Mouse (Mus musculus): ENCODE measurements around the gene Twist2.

Gene Twist2

GRCm38 (mm10) chr1:91800967-91801843 lies at the start of gene Twist2:
Twist2 (plus strand) TSS chr1:91801461.
- DNase-seq (ENCODE audit: low spot score): peak; percentile 33

GRCm38 (mm10) chr1:91752931-91753330 lies 48.3 kb upstream of the Twist2 start:
- no peak for DNase-seq (ENCODE audit: low spot score)

GRCm38 (mm10) chr1:91755102-91755501 lies 46.2 kb upstream of the Twist2 start:
- peak; percentile 23 for DNase-seq (ENCODE audit: low spot score)

GRCm38 (mm10) chr1:91757292-91757691 lies 44.0 kb upstream of the Twist2 start:
- no peak for DNase-seq (ENCODE audit: low spot score)

- DNase-seq (ENCODE audit: low spot score): no peak
Observed at GRCm38 (mm10) chr1:91758143-91758542, 43.1 kb upstream of the Twist2 start.

- DNase-seq (ENCODE audit: low spot score): no peak
Observed at GRCm38 (mm10) chr1:91758600-91759515, 42.4 kb upstream of the Twist2 start.

GRCm38 (mm10) chr1:91760140-91760986 lies 40.9 kb upstream of the Twist2 start:
- DNase-seq (ENCODE audit: low spot score): no peak

GRCm38 (mm10) chr1:91762528-91763091 lies 38.7 kb upstream of the Twist2 start:
- DNase-seq (ENCODE audit: low spot score): no peak

- no peak for DNase-seq (ENCODE audit: low spot score)
Observed at GRCm38 (mm10) chr1:91770221-91770624, 31.0 kb upstream of the Twist2 start.

- DNase-seq (ENCODE audit: low spot score): no peak
Observed at GRCm38 (mm10) chr1:91770676-91771075, 30.6 kb upstream of the Twist2 start.

- DNase-seq (ENCODE audit: low spot score): no peak
Observed at GRCm38 (mm10) chr1:91776928-91777327, 24.3 kb upstream of the Twist2 start.

GRCm38 (mm10) chr1:91779819-91780218 lies 21.4 kb upstream of the Twist2 start:
- no peak for DNase-seq (ENCODE audit: low spot score)

- peak; percentile 10 for DNase-seq (ENCODE audit: low spot score)
Observed at GRCm38 (mm10) chr1:91781182-91781581, 20.1 kb upstream of the Twist2 start.

GRCm38 (mm10) chr1:91784162-91784561 lies 17.1 kb upstream of the Twist2 start:
- no peak for DNase-seq (ENCODE audit: low spot score)

GRCm38 (mm10) chr1:91799323-91799722 lies 1.9 kb upstream of the Twist2 start:
- DNase-seq (ENCODE audit: low spot score): no peak

GRCm38 (mm10) chr1:91800348-91800747 lies 913 bp upstream of the Twist2 start:
- no peak for DNase-seq (ENCODE audit: low spot score)

- DNase-seq (ENCODE audit: low spot score): no peak
Observed at GRCm38 (mm10) chr1:91801844-91802366, 644 bp downstream of the Twist2 start.

- DNase-seq (ENCODE audit: low spot score): no peak
Observed at GRCm38 (mm10) chr1:91802406-91803121, 1.3 kb downstream of the Twist2 start.

GRCm38 (mm10) chr1:91803416-91803815 lies 2.2 kb downstream of the Twist2 start:
- DNase-seq (ENCODE audit: low spot score): no peak

- no peak for DNase-seq (ENCODE audit: low spot score)
Observed at GRCm38 (mm10) chr1:91816067-91816466, 14.8 kb downstream of the Twist2 start.

- no peak for DNase-seq (ENCODE audit: low spot score)
Observed at GRCm38 (mm10) chr1:91816571-91816970, 15.3 kb downstream of the Twist2 start.

Measured in ovary, adult 18-20 months (tissue).